Mouse (Mus musculus) 3134 (cell line): ENCODE measurements around the gene Dnajc25.
A peak's percentile ranks its signal among the peaks of the same experiment; 100 is the strongest.

Experiments used
- DNase-seq: peaks from one replicate; pipeline ENCODE4 v3.0.0-alpha.2; 2011; ENCODE audit warnings: low spot score; ENCODE audit not compliant: insufficient read length; ENCODE audit errors: extremely low read depth

Dnajc25 gene

DNA sequence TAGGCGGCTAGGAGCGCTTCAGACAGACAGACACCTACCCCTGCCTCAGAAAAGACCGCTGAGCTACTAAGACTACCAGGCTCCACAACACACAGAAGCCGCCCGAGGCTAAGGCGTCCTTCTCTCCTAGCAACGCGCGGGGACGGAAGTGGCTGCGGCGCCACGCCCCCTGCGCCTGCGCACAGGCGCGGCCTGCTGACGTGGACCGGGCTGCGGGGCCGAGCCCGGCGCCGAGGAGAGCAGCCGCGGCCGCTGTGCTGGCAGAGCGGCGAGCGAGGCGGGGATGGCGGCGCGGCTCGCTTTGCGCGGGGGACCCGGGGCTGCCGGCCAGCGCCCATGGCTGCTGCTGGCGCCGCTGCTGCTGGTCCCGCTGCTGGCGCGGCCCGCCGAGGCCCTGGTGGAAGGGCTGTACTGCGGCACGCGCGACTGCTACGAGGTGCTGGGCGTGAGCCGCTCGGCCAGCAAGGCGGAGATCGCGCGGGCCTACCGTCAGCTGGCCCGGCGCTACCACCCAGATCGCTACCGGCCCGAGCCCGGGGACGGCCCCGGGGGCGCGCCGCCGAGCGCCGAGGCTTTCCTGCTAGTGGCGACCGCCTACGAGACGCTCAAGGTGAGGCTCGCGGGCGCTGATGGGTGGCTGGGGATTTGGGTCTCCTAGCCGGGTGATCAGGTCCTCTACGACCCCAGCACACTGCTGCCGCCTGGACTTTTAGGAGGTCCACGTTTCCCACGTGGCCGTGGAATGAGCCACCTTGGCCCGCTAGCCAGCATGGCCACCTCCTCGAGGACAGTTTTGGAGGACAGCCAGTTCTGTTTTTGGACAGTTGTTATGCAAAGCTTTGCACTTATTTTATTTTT lies 8.3 kb downstream of the Dnajc25 start, which contains the start of gene Gm20503:
Gene Gm20503 (plus strand): TSS at position 263 of the 858 bp plus-strand sequence.
- DNase-seq: peak; percentile 90

DNA sequence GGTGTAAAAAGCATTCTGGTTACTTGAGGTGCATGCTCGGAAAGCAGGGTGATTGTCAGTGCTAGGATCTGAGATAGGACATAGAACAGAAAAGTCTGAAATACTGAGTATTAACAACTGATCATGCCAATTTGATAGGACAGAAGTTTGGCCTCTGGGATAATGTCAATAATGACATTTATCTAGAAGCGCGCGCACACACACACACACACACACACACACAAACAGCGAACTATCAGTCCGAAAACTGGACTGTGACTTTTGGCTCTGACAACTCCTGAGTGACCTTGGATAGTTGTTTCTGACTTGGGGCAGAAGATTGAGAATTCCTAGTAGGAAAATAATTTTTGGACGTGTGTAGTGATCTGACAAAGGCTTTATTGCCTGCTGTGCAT lies 8.9 kb downstream of the Dnajc25 start:
- DNase-seq: no peak

DNA sequence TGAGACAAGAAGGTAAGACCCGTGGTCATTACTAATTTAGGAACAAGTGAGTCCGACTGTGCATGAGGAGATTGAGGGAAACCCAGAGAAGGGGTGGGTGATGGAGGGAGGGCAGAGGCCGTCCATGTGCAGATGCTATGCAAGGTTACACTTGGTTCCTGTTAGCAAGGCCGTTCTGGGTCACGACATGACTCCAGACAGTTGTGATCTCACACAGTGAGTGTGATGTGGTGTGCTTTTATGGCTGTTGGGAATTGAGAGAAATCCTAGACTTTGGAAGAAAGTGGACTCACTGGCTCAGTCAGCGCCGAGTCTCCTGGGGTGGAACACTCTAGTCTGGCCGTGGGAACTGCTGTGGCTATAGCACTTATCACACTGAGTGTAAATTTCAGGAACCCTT lies 11.3 kb downstream of the Dnajc25 start:
- DNase-seq: no peak

DNA sequence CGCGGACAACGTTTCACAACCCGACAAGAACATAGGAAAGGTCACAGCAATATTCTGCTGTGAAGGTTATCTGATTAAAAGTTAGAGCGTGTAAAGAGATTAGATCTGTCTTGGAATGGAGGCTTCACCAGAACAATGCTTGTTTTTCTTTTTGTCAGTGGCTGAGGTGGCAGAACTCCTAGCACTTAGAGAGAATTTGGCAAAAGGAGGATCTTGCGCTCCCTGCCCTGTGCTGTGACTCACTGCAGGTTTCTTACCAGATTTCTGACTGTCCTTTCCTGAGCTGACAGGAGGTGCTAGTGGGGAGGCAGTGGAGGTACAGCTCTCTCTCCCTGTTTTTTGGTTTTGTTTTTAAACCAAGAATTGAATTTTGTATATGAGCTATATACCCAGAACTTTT lies 12.2 kb downstream of the Dnajc25 start:
- peak; percentile 45 for DNase-seq

DNA sequence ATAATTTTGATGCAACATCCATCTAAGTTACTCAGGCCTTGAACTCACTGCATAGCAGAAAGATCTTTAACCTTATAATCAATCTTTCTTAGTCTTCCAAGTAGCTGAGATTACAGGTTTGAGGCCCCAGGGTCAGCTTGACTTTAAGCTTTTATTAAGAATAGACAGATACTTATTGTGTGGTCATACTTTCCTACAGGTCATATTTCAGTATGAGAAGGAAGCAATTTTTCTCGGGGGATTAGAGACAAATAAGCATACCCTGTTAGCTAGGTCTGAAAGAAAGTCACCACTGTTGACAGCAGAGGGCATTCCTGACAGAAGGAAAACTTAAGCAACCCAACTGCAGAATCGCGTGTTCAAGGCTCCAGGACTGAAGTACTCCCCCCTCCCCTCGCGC lies 13.1 kb downstream of the Dnajc25 start:
- DNase-seq: no peak

DNA sequence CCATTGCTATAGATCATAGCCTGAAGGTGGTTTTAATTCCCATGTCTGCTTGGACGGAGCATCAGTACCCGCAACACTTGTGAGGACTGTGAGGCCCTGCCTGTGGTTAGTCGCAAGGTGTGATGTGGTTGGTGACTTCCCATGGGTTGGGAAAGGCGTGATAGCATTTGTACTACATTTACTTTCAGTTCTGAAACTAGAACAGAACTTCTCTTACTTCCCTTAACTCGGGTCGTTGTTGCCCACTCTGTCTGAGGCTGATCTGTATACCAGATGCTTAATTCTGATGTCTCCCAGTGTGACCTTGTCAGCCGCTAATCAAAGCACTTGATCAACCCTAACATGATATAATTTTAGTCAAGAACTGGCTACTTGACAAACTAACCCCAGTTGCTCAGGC lies 14.3 kb downstream of the Dnajc25 start:
- DNase-seq: no peak

DNA sequence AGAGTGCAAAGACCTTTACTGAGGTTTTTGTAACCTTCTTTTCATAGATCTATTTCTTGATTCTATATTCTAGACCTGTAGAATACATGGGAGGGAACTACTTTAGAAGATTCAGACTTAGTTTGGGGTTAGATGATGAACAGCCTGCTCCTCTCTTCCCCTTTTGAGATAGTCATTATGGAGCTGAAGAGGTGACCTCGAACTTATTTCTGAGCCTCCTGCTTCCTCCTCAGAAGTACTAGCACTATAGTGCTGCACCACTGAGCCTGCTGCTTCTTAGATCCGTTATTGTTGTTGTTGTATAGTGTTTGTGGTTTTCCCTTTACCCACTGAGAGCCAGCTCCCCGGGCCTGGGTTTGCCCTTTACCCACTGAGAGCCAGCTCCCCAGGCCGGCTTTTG lies 14.8 kb downstream of the Dnajc25 start:
- DNase-seq: no peak

DNA sequence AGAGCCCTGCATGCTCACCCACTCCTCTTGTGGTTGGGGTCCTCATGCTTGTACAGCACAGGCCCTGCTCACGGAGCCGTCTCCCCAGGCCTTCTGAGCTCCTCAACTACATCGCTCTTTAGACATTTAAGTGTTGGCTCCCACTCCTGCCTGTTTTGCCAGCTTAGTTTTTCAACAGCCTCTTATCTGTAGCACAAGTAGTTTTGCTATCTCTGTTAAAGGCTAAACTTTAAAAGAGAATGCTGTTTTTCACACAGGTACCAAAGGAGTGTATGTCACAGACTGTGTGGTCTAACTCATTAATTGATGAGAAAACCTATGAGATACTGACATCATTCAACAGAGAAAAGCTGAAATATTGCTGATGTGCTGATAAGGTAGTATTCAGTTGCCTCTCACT lies 16.6 kb downstream of the Dnajc25 start:
- DNase-seq: no peak

DNA sequence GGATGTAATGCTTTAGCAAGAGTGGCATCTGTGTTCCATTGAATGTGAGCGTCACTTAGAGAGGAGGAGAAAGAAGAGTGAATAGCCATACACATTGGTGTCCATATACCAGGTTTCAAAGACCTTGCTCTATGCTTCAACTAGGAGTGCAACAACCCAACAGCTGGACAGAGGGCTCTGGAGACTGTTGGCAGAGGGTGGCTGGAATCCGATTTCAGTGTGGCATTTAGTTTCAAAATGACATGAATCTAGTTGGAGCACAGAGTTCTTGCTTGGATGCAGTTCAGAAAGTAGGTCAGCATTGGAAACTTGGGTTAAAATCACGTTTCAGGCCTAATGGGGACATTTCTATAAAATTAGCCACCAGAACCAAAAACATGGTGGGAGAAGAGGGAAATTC lies 20.3 kb downstream of the Dnajc25 start:
- DNase-seq: no peak

DNA sequence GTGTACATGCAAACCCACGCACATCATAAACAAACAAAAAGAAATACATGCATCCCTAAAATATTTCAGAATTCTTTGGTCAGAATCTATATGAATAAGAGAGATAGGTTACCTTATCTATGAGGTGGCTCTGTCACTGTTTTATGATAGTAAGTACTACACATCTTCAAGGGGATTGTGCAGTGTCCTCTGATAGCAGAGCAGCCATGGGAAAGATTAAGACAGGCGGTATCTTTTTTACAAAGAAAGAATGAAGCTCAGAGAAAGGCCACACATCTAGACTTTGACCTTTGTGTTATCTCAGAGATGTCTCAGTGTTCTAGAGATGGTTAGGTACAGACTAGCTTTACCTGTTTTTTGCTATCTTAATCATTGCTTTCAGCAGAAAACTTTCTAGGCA lies 22.1 kb downstream of the Dnajc25 start:
- no peak for DNase-seq

DNA sequence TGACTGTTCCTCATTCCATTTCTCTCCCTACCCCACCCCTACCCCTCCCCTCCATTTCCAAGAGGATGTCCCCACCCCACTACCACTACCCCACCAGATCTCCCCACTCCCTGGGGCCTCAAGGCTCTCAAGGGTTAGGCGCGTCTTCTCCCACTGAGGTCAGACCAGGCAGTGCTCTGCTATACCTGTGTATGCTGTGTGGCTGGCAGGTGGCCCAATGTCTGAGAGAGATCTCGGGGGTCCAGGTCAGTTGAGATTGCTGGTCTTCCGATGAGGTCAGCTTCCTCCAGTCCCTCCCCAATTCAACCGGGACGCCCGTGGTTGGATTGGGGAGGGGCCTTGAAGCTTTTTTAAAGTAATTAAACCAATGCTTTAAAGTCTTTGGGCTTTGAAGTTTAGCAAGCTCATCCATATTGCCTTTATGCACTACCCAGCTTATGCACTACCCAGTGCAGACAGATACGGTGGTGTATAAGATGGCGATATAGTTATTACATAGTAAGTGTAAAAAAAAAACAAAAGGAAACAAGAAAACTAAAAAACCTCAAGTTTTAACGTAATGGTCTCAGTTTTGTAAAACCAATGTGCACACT lies 39.6 kb downstream of the Dnajc25 start:
- DNase-seq: peak; percentile 39

DNA sequence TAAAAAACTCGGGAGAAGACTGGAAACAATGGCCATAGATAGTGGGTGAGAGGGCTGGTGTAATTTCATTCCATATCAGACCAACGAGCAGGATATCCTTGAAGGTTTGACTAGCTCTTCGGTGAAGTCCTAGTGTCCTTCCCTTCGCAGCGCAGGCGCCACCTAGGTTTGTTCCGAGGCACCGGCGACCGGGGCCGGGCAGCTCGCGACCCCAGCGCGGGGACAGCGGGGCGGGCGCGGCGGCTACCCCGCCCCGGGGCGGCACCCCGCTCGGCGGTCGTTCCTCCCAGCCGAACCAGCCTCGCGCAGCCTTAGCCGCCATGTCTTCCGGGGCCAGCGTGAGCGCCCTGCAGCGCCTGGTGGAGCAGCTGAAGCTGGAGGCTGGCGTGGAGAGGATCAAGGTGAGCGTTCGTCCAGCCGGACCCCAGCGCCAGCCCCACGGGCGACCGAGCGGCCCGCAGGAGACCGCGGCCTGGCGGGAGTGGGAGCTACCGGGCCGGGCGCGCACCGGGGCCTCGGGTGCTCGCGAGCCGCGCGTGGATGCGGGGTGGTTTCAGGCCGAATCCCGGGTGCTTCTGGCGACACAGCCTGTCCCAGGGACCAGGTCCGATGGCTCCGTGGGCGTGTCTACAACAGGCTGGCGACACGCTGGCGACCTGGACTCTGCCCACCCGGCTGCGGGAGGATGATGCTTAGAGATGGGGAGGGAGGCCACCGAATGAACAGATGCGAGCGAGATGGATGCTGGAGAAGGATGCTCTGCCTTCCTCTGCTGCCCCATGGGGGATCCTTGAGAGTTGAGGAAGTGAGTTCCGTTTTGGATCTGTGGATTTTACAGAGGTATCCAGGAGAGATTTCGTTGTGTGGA lies 40.3 kb downstream of the Dnajc25 start, which contains the start of gene Gng10:
Gene Gng10 (plus strand): TSS at position 171 of the 868 bp plus-strand sequence.
- peak; percentile 85 for DNase-seq

DNA sequence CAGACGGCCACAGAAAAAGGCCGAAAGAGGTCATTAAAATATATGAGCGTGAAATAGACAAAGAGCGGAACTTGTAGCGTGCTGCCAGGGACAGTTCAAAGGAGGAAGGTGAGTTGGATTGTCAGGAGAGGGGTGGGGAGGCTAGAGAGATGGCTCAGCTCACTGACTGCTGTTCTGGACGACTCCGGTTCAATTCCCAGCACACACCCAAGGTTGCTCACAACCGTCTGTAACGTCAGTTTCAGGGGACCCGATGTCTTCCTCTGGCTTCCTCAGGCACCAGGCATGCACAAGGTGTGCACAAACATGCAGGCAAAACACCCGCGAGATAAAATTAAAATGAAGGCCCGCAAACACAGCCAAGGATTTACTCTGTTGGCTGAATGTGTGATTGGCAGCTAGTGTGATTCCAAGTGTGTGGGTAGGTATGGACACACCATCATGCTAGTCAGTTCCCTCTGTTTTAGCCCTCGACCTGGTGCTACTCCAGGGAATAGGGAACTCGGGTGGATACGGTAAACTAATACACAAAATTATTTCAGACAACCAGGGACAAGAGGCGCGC lies 41.0 kb downstream of the Dnajc25 start:
- peak; percentile 34 for DNase-seq

DNA sequence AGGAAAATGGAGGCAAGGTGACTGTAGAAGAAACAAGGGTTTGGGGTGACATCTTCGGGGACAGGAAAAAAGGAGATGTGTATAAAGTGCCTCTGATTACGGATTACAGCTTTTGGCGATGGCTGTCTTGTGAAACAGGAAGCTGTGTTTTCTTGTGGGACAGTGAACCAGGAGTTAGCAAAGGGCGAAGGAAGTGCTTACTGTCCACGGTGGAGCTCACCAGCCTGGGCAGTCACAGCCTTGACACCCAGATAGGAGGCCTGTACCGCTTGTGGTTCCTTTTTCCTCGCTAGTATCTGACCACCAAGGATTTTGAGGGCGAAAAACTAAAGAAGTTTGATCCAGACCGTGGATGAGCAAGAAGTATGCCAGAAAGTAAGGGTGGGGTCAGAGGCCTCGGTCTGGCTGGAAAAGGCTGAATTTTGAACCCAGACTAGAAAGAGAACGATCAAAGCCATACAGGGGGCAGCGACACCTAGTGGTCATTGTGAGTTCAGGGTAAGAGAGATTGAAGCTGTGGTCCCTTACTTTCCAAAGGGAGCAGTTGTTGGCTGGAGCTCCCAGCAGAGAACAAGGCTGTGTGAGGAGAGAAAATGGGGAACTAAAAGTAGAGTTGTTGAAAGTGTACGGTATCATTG lies 41.7 kb downstream of the Dnajc25 start:
- DNase-seq: peak; percentile 69

DNA sequence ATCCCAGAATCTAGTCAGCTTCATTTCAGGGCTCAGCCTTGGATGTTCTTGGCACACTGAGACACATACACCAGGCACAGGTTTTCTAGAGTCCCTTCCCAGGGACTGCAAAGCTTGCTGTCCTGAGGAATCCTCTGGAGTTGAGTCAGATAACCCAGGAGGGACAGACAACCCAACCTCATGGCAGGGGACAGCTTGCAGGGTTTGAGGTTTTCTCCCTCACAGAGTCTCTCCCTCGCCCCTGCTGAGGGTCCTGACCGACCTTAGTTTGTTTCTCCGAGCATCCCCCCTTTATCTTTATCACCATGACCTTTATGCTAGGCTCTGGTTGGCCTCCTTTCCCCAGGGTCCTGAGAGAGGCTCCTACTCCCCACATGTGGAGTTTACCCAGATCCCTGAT lies 42.7 kb downstream of the Dnajc25 start:
- no peak for DNase-seq

DNA sequence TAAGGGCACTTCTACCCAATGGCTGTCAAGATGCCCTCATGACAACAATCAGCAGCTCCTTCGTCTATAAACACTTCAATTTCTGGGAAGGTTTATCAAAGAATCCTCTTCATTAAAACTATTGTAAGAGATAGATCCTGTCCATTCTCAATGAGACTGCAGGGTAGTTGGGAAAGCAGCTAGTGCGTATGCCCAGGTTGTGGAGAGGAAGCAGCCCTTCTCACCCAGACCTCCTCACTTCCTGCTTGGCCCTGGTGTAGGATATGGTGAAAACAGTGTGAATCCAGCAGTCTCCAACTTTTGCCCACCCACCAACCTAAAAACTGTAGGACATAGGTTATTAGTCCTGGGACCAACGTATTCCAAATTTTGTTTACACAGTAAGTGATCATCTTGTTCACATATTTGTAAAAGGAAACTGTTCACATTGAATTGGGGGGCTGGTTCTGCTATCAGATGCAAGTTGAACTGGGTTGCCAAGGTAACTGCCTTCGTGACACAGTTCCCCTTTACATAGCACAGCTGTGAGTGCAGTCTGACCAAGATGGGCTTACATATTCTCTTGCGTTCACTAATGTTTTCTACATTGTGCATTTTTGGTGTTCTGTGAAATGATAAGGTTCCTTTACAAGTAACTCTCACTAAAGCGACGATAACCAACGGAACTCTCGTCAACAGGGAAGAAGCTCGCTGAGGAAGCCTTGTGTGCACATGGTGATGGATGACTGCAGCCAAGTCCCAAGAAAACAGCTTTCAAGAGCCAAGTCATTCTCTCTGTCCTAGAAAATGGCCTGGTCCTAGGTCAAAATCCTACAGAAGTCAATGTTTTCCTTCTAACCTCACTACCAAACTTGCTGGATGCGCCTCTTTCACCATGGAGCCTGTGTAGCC lies 45.8 kb downstream of the Dnajc25 start:
- no peak for DNase-seq

DNA sequence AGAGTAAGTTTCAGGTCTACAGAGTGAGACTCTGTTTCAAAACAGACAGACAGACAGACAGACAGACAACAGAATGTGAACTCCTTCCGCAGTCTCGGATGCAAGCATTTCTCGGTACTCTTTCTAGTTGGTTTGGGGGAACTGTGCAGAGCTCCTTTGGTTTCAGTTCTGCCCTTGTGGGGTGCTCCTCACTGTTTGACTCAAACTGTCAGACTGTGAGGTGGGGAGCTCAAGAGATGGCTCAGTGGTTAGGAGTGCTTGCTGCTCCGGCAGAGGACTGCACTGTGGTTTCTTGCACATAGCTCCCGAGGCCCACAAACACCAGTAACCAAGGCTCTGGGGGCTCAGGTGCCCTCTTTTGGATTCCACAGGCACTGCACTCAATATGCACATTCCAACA lies 48.2 kb downstream of the Dnajc25 start:
- no peak for DNase-seq

DNA sequence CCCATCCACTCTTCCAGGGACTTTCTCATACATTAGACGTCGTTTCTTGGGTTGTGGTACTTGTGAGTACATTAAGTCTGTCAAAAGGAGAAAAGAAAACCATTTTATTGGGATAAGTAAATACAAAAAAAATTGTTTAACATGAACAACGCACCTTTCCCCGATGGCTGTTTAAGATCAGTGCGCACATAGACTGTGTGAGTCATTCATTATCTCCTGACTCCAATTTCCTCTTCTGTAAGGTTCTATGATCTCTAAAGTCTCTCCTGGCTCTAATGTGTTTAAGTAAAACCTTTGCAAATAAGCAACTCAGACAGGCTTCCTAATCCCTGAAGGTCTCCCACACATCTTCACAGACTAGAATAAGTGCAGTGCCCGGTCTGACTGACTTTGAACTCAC lies 49.0 kb downstream of the Dnajc25 start:
- no peak for DNase-seq

DNA sequence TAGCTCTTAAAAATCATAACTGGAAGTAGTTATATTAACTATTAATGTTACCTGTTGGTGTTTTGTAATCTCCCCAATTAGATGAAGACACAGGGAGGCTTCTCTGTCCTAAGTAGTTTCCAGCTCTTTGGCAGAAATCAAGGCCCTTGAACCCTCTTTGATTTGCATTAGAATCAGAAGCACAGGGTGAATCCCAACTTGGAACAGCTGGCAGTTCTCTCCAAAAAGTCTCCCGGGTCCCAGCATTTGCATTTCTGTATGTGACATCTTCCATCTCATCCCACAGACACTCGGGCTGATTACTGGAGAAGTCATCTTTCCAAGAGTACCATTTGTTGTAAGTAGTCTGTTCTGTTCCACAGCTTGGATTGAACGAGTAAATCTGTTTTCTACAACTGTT lies 52.4 kb downstream of the Dnajc25 start:
- no peak for DNase-seq
